Mouse (Mus musculus): ENCODE data around the gene Palm2.

Gene Palm2

GRCm38 (mm10) chr4:57622816-57623215 is 188.8 kb downstream of the Palm2 start:
- no peak for DNase-seq (ENCODE audit: low read depth)

- no peak for DNase-seq (ENCODE audit: low read depth)
Measured at GRCm38 (mm10) chr4:57624819-57625218, 190.8 kb downstream of the Palm2 start.

GRCm38 (mm10) chr4:57625306-57625705 is 191.3 kb downstream of the Palm2 start:
- DNase-seq (ENCODE audit: low read depth), result no peak

GRCm38 (mm10) chr4:57625756-57626155 is 191.7 kb downstream of the Palm2 start:
- no peak for DNase-seq (ENCODE audit: low read depth)

GRCm38 (mm10) chr4:57626921-57627320 is 192.9 kb downstream of the Palm2 start:
- no peak for DNase-seq (ENCODE audit: low read depth)

GRCm38 (mm10) chr4:57632386-57632785 is 198.3 kb downstream of the Palm2 start:
- DNase-seq (ENCODE audit: low read depth), result no peak

- no peak for DNase-seq (ENCODE audit: low read depth)
Measured at GRCm38 (mm10) chr4:57633052-57633451, 199.0 kb downstream of the Palm2 start.

- DNase-seq (ENCODE audit: low read depth), result peak; percentile 23
Measured at GRCm38 (mm10) chr4:57634956-57635355, 200.9 kb downstream of the Palm2 start.

- DNase-seq (ENCODE audit: low read depth), result peak; percentile 84
Measured at GRCm38 (mm10) chr4:57636782-57637482, 202.9 kb downstream of the Palm2 start.

GRCm38 (mm10) chr4:57637636-57638386 is 203.8 kb downstream of the Palm2 start:
- DNase-seq (ENCODE audit: low read depth), result no peak

GRCm38 (mm10) chr4:57638941-57639340 is 204.9 kb downstream of the Palm2 start:
- DNase-seq (ENCODE audit: low read depth), result no peak

GRCm38 (mm10) chr4:57640222-57640621 is 206.2 kb downstream of the Palm2 start:
- DNase-seq (ENCODE audit: low read depth), result peak; percentile 59

- DNase-seq (ENCODE audit: low read depth), result no peak
Measured at GRCm38 (mm10) chr4:57640971-57641370, 206.9 kb downstream of the Palm2 start.

GRCm38 (mm10) chr4:57650994-57651393 is 216.9 kb downstream of the Palm2 start:
- DNase-seq (ENCODE audit: low read depth), result no peak

GRCm38 (mm10) chr4:57651547-57651946 is 217.5 kb downstream of the Palm2 start:
- no peak for DNase-seq (ENCODE audit: low read depth)

GRCm38 (mm10) chr4:57652185-57652904 is 218.3 kb downstream of the Palm2 start:
- DNase-seq (ENCODE audit: low read depth), result peak; percentile 83

GRCm38 (mm10) chr4:57655966-57656365 is 221.9 kb downstream of the Palm2 start:
- no peak for DNase-seq (ENCODE audit: low read depth)

GRCm38 (mm10) chr4:57656388-57656787 is 222.3 kb downstream of the Palm2 start:
- DNase-seq (ENCODE audit: low read depth), result no peak

GRCm38 (mm10) chr4:57656861-57657260 is 222.8 kb downstream of the Palm2 start:
- DNase-seq (ENCODE audit: low read depth), result no peak

- DNase-seq (ENCODE audit: low read depth), result no peak
Measured at GRCm38 (mm10) chr4:57660470-57660869, 226.4 kb downstream of the Palm2 start.

GRCm38 (mm10) chr4:57666101-57666500 is 232.1 kb downstream of the Palm2 start:
- peak; percentile 25 for DNase-seq (ENCODE audit: low read depth)

- DNase-seq (ENCODE audit: low read depth), result peak; percentile 72
Measured at GRCm38 (mm10) chr4:57670813-57671469, 236.9 kb downstream of the Palm2 start.
